Mouse (Mus musculus) erythroblast, embryonic 14.5 days (primary cell): ENCODE measurements around the gene Slc34a2.

ENCODE experiments used
- GATA1 ChIP-seq: IDR thresholded peaks from 2 replicates; pipeline ENCODE4 v1.6.1; 2012; ENCODE audit warnings: low read length, inconsistent platforms, mixed read lengths
- TAL1 ChIP-seq: IDR thresholded peaks from 3 replicates; pipeline ENCODE4 v1.6.1; 2012; ENCODE audit warnings: low read length, inconsistent platforms, mixed read lengths

- TF ChIP-seq GATA1 (no peak), TAL1 (no peak)
These were observed 67.8 kb downstream of the Slc34a2 start for GRCm38 (mm10) chr5:53105716-53106115.
